Mouse (Mus musculus) stomach, postnatal 0 days (tissue): ENCODE data around the gene Fgfr2.
A peak's percentile ranks its signal among the peaks of the same experiment; 100 is the strongest.

Experiments used
- CTCF ChIP-seq: IDR thresholded peaks from 2 replicates; pipeline ENCODE4 v1.5.1; 2016; ENCODE audit warnings: antibody characterized with exemption, low read depth, mild to moderate bottlenecking, moderate library complexity
- EP300 ChIP-seq: optimal IDR thresholded peaks from 2 replicates; pipeline ENCODE3; 2016; ENCODE audit warnings: antibody characterized with exemption

- TF ChIP-seq CTCF (peak; percentile 9; the same call in 1 of the 2 replicates), EP300 (peak; percentile 2)
These were observed 2603.8 kb downstream of the Fgfr2 start for GRCm38 (mm10) chr7:130519096-130520048.
